Mouse (Mus musculus) thymus, adult 2 months (tissue): ENCODE measurements around the gene Tead3. TPM values are rescaled to one million over a fixed set of nuclear protein-coding genes. Genes with fewer than 3 reads are reported as not detected.
A peak's percentile ranks its signal among the peaks of the same experiment; 100 is the strongest.

Experiments
- DNase-seq: peaks from one replicate; pipeline ENCODE4 v3.0.0; 2021
- H3K27ac ChIP-seq: fragments of 200-500 bp; 2 replicates; pipeline ENCODE4 v1.5.1; 2012; ENCODE audit warnings: low read length, control low read depth; ENCODE audit not compliant: control insufficient read depth, insufficient read depth
- H3K27me3 ChIP-seq: fragments of 200-500 bp; 2 replicates; pipeline ENCODE4 v1.6.1; 2012; ENCODE audit warnings: mild to moderate bottlenecking, low read length, moderate library complexity, mixed read lengths; ENCODE audit not compliant: control insufficient read depth, insufficient read depth
- H3K36me3 ChIP-seq: fragments of 200-500 bp; 2 replicates; pipeline ENCODE4 v1.6.1; 2012; ENCODE audit warnings: mild to moderate bottlenecking, low read length, moderate library complexity; ENCODE audit not compliant: control insufficient read depth, insufficient read depth
- H3K4me1 ChIP-seq: fragments of 200-500 bp; replicated peaks from 2 replicates; pipeline ENCODE4 v1.6.1; 2012; ENCODE audit warnings: low read length; ENCODE audit not compliant: control insufficient read depth, insufficient read depth
- H3K4me3 ChIP-seq: fragments of 200-500 bp; 2 replicates; pipeline ENCODE4 v1.5.1; 2012; ENCODE audit warnings: mild to moderate bottlenecking, low read length, control low read depth, moderate library complexity; ENCODE audit not compliant: control insufficient read depth, insufficient read depth
- CTCF ChIP-seq: fragments of 200-500 bp; IDR thresholded peaks from 2 replicates; pipeline ENCODE4 v1.5.1; 2012; ENCODE audit warnings: mild to moderate bottlenecking, control low read depth, low read length, moderate library complexity, borderline replicate concordance; ENCODE audit not compliant: control insufficient read depth, poor library complexity, insufficient read depth; ENCODE audit errors: extremely low read depth
- POLR2A ChIP-seq: fragments of 200-500 bp; IDR thresholded peaks from 2 replicates; pipeline ENCODE4 v1.6.1; 2012; ENCODE audit warnings: mild to moderate bottlenecking, low read length, control low read depth, moderate library complexity; ENCODE audit not compliant: control insufficient read depth, poor library complexity, insufficient read depth; ENCODE audit errors: extremely low read depth
- WGBS: fragments of 180-500 bp; shearing (Covaris S2); methylation state at CpG from one replicate; pipeline ENCODE4 v1.1.7; 2018; 5-methylcytosine and 5-hydroxymethylcytosine counted together
- polyA plus RNA-seq: library from polyadenylated mRNA; depleted of rRNA; stranded (reverse); fragments of >200 nt; gene quantifications from 2 replicates; pipeline ENCODE4 v1.2.3, GENCODE M21; 2012; rRNA removed

The Tead3 gene
- 10.6 and 11.6 TPM in 2 replicates for polyA plus RNA-seq

DNA sequence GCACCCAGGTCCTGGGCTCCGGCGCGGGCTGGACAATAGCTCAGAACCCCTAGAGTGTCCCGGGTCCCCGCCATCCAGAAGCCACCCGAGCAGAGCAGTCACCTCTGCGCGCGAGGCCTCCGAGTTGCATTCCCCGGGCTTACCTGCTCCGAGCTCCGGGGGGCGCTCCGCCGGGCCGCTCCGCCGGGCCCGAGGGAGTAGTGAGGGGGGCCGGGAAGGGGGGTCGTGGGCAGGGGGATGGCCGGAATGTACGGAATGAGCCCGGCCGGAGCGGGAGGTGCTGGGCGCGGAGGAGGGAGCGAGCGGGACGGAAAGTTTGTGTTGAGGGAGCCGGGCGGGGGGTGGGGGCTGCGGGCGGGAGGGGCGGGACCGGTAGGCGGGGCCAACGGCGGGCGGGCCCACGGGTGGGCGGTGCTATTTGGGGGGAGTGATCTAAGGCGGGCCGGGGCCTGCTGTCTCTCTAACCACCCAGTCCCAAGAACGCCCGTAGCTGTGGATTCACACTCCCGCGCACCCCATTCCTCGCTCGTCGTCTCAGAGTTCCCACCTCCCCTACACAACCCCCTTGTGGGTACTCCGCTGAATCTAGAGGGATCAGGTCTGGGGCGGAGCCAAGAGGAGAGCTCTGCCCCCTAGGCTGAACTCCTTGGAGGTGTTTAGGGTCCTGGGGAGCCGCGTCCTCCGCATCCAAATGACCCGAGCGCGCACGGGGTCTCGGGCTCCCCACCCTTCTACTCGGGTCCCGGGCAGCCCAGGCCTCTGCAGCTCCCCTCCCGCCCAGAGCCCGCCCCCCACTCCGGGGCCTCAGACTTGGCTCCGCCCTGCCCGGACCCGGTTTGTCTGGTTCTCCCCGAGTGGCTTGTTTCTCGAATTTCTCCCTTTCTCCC is at the start of gene Tead3:
TSS of gene Tead3 (minus strand) at position 352 of the 887 bp plus-strand sequence.
- under 1% methylated on average over 61 of the region's 73 CpGs for WGBS
- H3K4me3 ChIP-seq, result peak within 1 kb of the TSS; percentile 57
- TF ChIP-seq CTCF (no peak), POLR2A (no peak)
- H3K27ac ChIP-seq, result no peak within 1 kb of the TSS
- no peaks in the 10 kb centered on the region for H3K27me3 ChIP-seq
- peaks cover 11% of the 10 kb centered on the region for H3K4me1 ChIP-seq
- H3K36me3 ChIP-seq, result no peaks in the 10 kb centered on the region
- peak; percentile 73 for DNase-seq

DNA sequence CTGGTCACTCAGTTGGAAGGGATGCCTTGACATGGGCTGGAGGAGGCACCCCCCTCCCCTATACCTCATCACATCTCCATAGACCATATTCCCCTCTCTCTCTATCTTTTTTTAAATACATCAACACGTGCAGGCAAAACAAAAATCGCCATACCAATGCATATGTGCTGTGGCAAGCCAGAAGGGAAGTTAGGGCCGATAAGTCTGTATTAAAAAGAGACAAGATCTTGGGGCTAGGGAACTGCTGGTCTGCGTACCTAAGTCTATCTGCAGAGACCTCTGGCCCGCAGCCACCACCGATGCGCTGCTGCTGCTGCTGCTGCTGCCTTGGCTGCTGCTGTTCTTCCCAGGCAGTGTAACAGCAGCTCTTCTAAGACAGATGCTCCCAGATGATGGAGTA is 44.4 kb upstream of the Tead3 start:
- Histone ChIP-seq H3K36me3 (peaks cover 32% of the 10 kb centered on the region), H3K4me1 (peaks cover 6% of the 10 kb centered on the region), H3K27me3 (no peaks in the 10 kb centered on the region), H3K4me3 (no peak overlapping the region), H3K27ac (no peak overlapping the region)
- 80% methylated on average over 7 of the region's 7 CpGs for WGBS
- TF ChIP-seq CTCF, result no peak
- TF ChIP-seq POLR2A, result no peak
- no peak for DNase-seq

DNA sequence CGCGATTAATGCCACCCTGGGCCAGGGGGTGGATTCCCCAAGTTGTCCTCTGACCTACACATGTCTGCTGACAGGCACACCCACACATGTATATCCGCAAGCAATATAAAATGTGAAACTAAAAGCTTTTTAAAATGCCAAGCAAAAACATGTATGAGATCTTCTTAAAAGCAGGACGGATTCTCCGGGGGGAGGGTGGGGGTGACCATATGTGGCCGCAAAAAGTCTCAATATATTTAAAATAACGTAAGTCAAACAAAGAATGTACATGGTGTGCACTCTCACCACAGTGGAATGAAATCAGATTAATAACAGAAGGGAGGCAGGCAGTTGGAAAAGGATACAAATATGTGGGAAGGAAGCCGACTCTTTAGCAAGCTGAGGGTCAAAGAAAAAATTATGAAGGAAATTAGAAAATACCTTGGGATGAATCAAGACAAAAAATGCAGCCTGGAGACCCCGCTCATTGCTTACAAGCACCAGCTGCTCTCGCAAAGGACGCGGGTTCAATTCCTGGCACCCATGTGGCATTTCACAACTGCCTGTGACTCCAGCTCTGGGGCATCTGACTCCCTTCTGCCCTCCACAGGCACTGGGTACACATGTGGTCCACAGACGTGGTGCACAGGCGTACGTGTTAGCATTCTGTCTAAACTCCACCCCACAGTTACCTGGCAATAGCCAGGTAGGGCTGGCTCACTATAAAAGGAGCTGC is 43.6 kb upstream of the Tead3 start:
- TF ChIP-seq POLR2A, result no peak
- H3K27me3 ChIP-seq, result no peaks in the 10 kb centered on the region
- peaks cover 26% of the 10 kb centered on the region for H3K36me3 ChIP-seq
- no peak for DNase-seq
- peaks cover 6% of the 10 kb centered on the region for H3K4me1 ChIP-seq
- H3K27ac ChIP-seq, result no peak overlapping the region
- 93% methylated on average over 15 of the region's 15 CpGs for WGBS
- H3K4me3 ChIP-seq, result no peak overlapping the region

DNA sequence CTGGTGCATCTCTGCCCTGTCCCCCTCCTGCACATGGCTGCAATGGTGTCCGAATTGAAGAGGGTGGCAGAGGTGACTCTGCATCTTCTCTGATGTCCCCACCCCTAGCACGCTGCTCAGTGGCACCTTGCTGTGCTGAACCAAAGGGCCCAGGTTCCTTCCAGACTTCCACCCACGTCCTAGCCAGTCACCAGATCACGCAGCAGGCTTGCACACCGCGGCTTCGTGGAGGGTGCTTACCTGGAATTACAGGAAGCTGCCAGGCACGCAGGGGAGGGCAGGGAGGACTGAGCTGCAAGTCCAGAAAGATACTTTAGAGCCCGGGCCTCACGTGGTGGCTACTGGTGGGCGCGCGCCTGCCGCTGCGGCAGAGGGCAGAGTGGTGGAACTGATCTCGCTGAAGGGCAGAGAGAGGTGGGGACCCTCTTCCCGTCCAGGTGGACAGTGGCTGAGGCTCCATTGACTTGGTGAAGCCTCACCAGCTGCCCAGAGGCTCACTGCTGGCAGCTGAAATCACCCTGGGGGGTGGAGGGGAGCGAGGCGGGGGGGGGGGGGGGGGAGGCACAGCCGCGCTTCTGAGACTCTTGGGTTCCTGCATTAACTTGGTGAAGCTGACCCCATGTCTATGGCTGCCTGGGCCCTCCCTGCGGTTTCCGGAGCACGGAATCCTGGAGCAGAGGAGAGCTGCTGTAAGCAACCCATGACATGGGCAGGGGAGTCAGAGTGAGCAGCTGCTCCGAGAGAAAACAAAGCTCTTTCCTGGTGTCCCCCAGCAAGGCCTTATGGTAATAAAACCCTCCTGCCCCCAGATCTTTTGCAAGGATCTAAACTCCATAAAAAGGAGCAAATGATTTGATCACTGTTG is 41.2 kb upstream of the Tead3 start:
- H3K4me1 ChIP-seq, result peaks cover 6% of the 10 kb centered on the region
- H3K27ac ChIP-seq, result no peak overlapping the region
- DNase-seq, result no peak
- no peak overlapping the region for H3K4me3 ChIP-seq
- TF ChIP-seq CTCF, result no peak
- TF ChIP-seq POLR2A, result no peak
- peaks cover 3% of the 10 kb centered on the region; the same call in 1 of the 2 replicates for H3K36me3 ChIP-seq
- H3K27me3 ChIP-seq, result no peaks in the 10 kb centered on the region; the same call in 1 of the 2 replicates
- 5% methylated on average over 21 of the region's 25 CpGs for WGBS

DNA sequence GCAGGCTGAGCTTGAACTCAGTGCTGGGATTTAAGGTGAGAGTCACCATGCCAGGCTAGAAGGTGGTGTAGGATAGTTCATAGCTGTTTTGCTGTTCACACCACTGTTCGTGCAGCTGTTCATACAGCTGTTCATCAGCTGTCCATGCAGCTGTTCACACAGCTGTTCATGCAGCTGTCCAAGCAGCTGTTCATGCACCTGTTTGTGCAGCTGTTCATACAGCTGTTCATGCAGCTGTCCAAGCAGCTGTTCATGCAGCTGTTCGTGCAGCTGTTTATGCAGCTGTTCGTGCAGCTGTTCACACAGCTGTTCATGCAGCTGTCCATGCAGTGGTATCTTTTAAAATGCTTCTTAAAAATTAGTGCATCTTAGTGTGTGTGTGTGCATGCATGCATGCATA is 37.9 kb upstream of the Tead3 start:
- no peak for DNase-seq
- Histone ChIP-seq H3K4me3 (no peak overlapping the region), H3K27me3 (no peaks in the 10 kb centered on the region; the same call in 1 of the 2 replicates), H3K4me1 (peaks cover 9% of the 10 kb centered on the region), H3K36me3 (no peaks in the 10 kb centered on the region), H3K27ac (no peak overlapping the region)
- no peak for TF ChIP-seq CTCF
- TF ChIP-seq POLR2A, result no peak
- 94% methylated on average over 3 of the region's 3 CpGs for WGBS
